Mouse (Mus musculus) heart, embryonic 10.5 days (tissue): ENCODE data around the gene Lsm12. TPM values are rescaled to one million over a fixed set of nuclear protein-coding genes. Genes with fewer than 3 reads are reported as not detected.
A peak's percentile ranks its signal among the peaks of the same experiment; 100 is the strongest.

Source experiments
- DNase-seq: peaks from one replicate; pipeline ENCODE4 v3.0.0-alpha.2; 2017; ENCODE audit warnings: low spot score
- H3K27ac ChIP-seq: fragments of 300-500 bp; sonication (generic); 2 replicates; pipeline ENCODE4 v1.5.1; 2016; ENCODE audit warnings: mild to moderate bottlenecking
- H3K27me3 ChIP-seq: fragments of 300-500 bp; sonication (generic); 2 replicates; pipeline ENCODE4 v1.6.1; 2016; ENCODE audit warnings: mild to moderate bottlenecking; ENCODE audit not compliant: poor library complexity, insufficient read depth, severe bottlenecking
- H3K36me3 ChIP-seq: fragments of 300-500 bp; sonication (generic); 2 replicates; pipeline ENCODE4 v1.6.1; 2016; ENCODE audit warnings: mild to moderate bottlenecking, moderate library complexity
- H3K4me1 ChIP-seq: fragments of 300-500 bp; sonication (generic); 2 replicates; pipeline ENCODE4 v1.6.1; 2016; ENCODE audit warnings: mild to moderate bottlenecking
- H3K4me3 ChIP-seq: fragments of 300-500 bp; sonication (generic); 2 replicates; pipeline ENCODE4 v1.5.1; 2016; ENCODE audit warnings: mild to moderate bottlenecking, moderate library complexity
- H3K9me3 ChIP-seq: fragments of 300-500 bp; sonication (generic); 2 replicates; pipeline ENCODE4 v1.6.1; 2016; ENCODE audit warnings: mild to moderate bottlenecking, moderate library complexity
- WGBS: fragments of 180-500 bp; shearing (Covaris S2); methylation state at CpG from one replicate; pipeline ENCODE4 v1.1.7; 2016; 5-methylcytosine and 5-hydroxymethylcytosine counted together
- polyA plus RNA-seq: library from polyadenylated mRNA; unstranded; fragments of >200 nt; fragmentation: Nextera tagmentation; extraction: Ambion mirVana; gene quantifications from 2 replicates; pipeline ENCODE4 v1.2.1, GENCODE M21; 2016

The Lsm12 gene
- polyA plus RNA-seq, 1 experiment from 2014 or later: 108 TPM

DNA sequence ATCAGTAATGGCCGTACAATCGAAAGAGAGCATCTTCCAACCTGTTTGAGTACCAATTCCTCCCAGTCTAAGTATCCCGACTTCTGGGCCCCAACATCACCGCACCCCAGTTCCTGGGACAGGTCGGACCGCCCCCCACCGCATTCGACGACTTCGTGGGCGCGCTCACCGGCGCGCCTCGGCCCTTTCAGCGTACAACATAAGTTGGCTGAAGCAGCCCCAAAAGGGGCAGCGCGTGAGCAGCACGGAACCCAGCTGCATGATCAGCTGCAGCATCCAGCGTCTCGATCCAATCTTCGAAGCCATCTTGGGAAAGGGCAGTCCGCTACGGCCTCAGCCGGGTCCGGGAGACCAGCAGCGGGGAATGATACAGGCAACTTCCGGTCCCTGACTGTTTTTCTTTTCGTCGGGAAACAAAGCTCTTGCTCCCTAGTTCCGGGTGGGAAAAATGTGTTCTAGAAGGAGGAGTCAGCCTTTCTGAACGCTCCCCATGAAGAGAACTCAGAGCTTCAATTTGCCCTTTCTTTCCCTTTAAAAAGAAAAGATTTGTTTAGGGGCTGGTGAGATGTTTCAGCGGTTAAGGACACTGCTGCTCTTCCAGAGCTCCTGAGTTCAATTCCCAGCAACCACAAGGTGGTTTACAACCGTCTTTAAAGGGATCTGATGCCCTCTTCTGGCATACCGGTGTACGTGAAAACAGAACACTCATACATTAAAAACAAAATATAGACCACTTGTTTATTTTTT is 28.9 kb downstream of the Lsm12 start, which contains the start of gene Tmem101:
TSS of gene Tmem101 (minus strand) at position 366 of the 747 bp plus-strand sequence.
- Histone ChIP-seq H3K36me3 (peaks cover 31% of the 10 kb centered on the region), H3K27ac (peak within 1 kb of the TSS; percentile 90), H3K4me1 (peaks cover 12% of the 10 kb centered on the region), H3K27me3 (no peaks in the 10 kb centered on the region), H3K9me3 (no peaks in the 10 kb centered on the region), H3K4me3 (peak within 1 kb of the TSS; percentile 86)
- peak; percentile 95 for DNase-seq
- under 1% methylated on average over 37 of the region's 37 CpGs for WGBS

- WGBS: 10% methylated on average over 34 of the region's 34 CpGs
- Histone ChIP-seq H3K4me3 (peak overlapping the region; percentile 56), H3K36me3 (peaks cover 1% of the 10 kb centered on the region; the same call in 1 of the 2 replicates), H3K9me3 (no peaks in the 10 kb centered on the region), H3K27me3 (peaks cover 75% of the 10 kb centered on the region), H3K27ac (peak overlapping the region; percentile 36; the same call in 1 of the 2 replicates), H3K4me1 (peaks cover 33% of the 10 kb centered on the region)
- peak; percentile 75 for DNase-seq
Measured at GRCm38 (mm10) chr11:102147213-102147989, 37.7 kb downstream of the Lsm12 start.

DNA sequence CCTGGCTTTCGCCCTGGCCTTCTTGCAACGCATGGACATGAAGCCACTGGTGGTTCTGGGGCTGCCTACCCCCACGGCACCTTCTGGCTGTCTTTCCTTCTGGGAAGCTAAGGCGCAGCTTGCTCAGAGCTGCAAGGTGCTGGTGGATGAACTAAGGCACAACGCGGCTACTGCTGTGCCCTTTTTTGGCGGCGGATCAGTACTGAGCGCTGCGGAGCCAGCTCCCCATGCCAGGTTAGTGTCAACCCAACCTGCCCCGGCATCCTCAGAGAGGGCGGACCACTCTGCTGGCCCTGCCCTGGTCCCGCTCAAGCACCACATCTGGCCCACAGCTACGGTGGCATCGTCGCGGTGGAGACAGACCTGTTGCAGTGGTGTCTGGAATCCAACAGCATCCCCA is 38.6 kb downstream of the Lsm12 start:
- 7% methylated on average over 17 of the region's 17 CpGs for WGBS
- Histone ChIP-seq H3K36me3 (no peaks in the 10 kb centered on the region), H3K4me1 (peaks cover 33% of the 10 kb centered on the region), H3K4me3 (peak overlapping the region; percentile 56), H3K9me3 (no peaks in the 10 kb centered on the region), H3K27ac (peak overlapping the region; percentile 30; the same call in 1 of the 2 replicates), H3K27me3 (peaks cover 75% of the 10 kb centered on the region)
- DNase-seq: no peak

GRCm38 (mm10) chr11:102146005-102146404 is 39.1 kb downstream of the Lsm12 start:
- no peak for DNase-seq
- WGBS: 2% methylated on average over 16 of the region's 16 CpGs
- peaks cover 75% of the 10 kb centered on the region for H3K27me3 ChIP-seq
- no peaks in the 10 kb centered on the region for H3K9me3 ChIP-seq
- 0 out of 2 replicates have a peak overlapping the region, but pooled peaks have one; percentile 30 for H3K27ac ChIP-seq
- peaks cover 33% of the 10 kb centered on the region for H3K4me1 ChIP-seq
- no peaks in the 10 kb centered on the region for H3K36me3 ChIP-seq
- peak overlapping the region; percentile 56 for H3K4me3 ChIP-seq

DNA sequence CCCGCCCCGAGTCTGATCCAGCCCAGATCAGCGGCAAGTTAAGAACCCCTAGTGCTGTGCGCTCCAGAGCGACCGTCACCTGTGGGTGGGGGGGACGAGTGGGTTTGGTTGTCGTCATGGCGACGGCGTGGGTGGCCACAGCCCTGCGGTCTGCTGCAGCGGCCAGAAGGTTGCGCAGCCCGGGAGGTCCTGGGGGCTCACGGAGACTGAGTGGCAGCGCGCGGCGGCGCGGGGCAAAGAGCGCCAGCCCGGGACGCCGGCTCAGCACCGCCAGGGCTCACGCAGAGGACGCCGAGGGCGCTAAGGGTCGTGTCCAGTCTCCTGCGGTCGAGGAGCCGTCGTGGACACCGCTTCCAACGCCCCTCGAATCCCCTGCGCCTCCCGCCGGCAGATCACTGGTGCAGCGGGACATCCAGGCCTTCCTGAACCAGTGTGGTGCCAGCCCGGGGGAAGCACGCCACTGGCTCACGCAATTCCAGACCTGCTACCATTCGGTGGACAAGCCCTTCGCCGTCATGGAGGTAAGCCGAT is 39.6 kb downstream of the Lsm12 start, which contains the start of gene Nags:
TSS of gene Nags (plus strand) at position 43 of the 531 bp plus-strand sequence.
- peak within 1 kb of the TSS; percentile 47; the same call in 1 of the 2 replicates for H3K27ac ChIP-seq
- no peaks in the 10 kb centered on the region for H3K9me3 ChIP-seq
- peak within 1 kb of the TSS; percentile 56 for H3K4me3 ChIP-seq
- 2% methylated on average over 50 of the region's 50 CpGs for WGBS
- no peaks in the 10 kb centered on the region for H3K36me3 ChIP-seq
- peaks cover 33% of the 10 kb centered on the region for H3K4me1 ChIP-seq
- H3K27me3 ChIP-seq: peaks cover 75% of the 10 kb centered on the region
- no peak for DNase-seq

DNA sequence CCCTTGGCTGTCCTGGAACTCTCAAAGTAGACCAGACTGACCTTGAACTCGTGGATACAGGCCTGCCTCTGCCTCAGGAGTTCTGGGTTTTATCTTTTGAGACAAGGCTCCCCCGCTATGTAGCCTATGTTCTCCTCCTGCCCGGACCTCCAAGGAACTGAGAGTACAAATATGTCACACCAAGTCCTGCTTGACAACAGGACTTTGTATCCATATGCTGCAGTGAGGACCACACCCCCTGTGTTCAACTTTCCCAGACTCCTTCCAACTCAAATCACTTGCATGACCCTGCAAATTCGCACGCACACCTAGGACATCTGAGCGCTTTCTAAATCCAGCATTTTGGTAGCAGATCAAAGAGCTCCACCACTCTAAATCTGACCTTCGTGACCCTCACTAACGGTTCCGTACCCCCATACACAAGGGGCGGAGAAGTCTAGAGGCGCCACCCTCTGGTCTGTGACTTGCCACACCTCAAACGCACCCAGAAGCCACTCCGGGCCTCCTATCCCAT is 40.1 kb downstream of the Lsm12 start:
- peak overlapping the region; percentile 56 for H3K4me3 ChIP-seq
- H3K27me3 ChIP-seq: peaks cover 75% of the 10 kb centered on the region
- H3K9me3 ChIP-seq: no peaks in the 10 kb centered on the region
- DNase-seq: no peak
- 20% methylated on average over 13 of the region's 13 CpGs for WGBS
- H3K36me3 ChIP-seq: no peaks in the 10 kb centered on the region
- H3K4me1 ChIP-seq: peaks cover 33% of the 10 kb centered on the region
- H3K27ac ChIP-seq: 0 out of 2 replicates have a peak overlapping the region, but pooled peaks have one; percentile 47

- H3K27me3 ChIP-seq: peaks cover 61% of the 10 kb centered on the region
- no peak overlapping the region for H3K4me3 ChIP-seq
- no peak overlapping the region for H3K27ac ChIP-seq
Measured at GRCm38 (mm10) chr11:102142355-102142754, 42.7 kb downstream of the Lsm12 start.

DNA sequence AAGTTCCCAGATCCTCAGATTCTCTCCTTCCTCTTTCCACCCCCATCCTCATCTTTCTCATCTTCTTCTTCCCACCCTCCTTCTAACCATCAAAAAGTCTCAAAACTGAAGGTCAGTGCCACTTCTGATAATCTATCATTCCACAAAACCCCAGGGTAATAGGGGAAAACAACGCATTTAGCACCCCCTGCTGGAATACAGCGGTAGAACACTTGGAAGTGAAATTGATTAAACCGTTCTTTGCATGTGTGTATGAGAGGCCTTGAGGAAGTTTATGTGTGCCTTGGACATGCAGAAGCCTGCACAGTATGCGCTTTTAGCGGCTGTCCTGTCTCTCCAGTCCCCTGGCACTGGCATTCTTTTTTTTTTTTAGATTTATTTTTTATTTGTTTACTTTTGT is 44.6 kb downstream of the Lsm12 start:
- Histone ChIP-seq H3K4me3 (no peak overlapping the region), H3K27ac (no peak overlapping the region), H3K36me3 (no peaks in the 10 kb centered on the region), H3K4me1 (peaks cover 13% of the 10 kb centered on the region), H3K27me3 (peaks cover 53% of the 10 kb centered on the region), H3K9me3 (no peaks in the 10 kb centered on the region)
- 3% methylated on average over 5 of the region's 5 CpGs for WGBS
- no peak for DNase-seq

More at GRCm38 (mm10) chr11:102142355-102142754, 42.7 kb downstream of the Lsm12 start:
- peaks cover 28% of the 10 kb centered on the region for H3K4me1 ChIP-seq
- DNase-seq: no peak
- no peaks in the 10 kb centered on the region for H3K9me3 ChIP-seq
- H3K36me3 ChIP-seq: no peaks in the 10 kb centered on the region
- 74% methylated on average over 7 of the region's 7 CpGs for WGBS

GRCm38 (mm10) chr11:102138447-102138740 is 46.7 kb downstream of the Lsm12 start:
- DNase-seq: peak; percentile 87
- Histone ChIP-seq H3K9me3 (no peaks in the 10 kb centered on the region), H3K27me3 (peaks cover 44% of the 10 kb centered on the region), H3K4me3 (peak overlapping the region; percentile 47), H3K36me3 (no peaks in the 10 kb centered on the region), H3K4me1 (peaks cover 14% of the 10 kb centered on the region), H3K27ac (no peak overlapping the region)
- 1% methylated on average over 18 of the region's 18 CpGs for WGBS

GRCm38 (mm10) chr11:102137625-102138446 is 47.3 kb downstream of the Lsm12 start:
- no peaks in the 10 kb centered on the region for H3K36me3 ChIP-seq
- WGBS: 44% methylated on average over 13 of the region's 13 CpGs
- peak overlapping the region; percentile 47 for H3K4me3 ChIP-seq
- no peaks in the 10 kb centered on the region for H3K9me3 ChIP-seq
- no peak for DNase-seq
- peaks cover 14% of the 10 kb centered on the region for H3K4me1 ChIP-seq
- peaks cover 38% of the 10 kb centered on the region for H3K27me3 ChIP-seq
- no peak overlapping the region for H3K27ac ChIP-seq

GRCm38 (mm10) chr11:102134516-102134915 is 50.6 kb downstream of the Lsm12 start:
- no peak overlapping the region for H3K4me3 ChIP-seq
- peaks cover 40% of the 10 kb centered on the region for H3K27me3 ChIP-seq
- H3K27ac ChIP-seq: no peak overlapping the region
- WGBS: 27% methylated on average over 4 of the region's 4 CpGs
- H3K36me3 ChIP-seq: no peaks in the 10 kb centered on the region
- DNase-seq: no peak
- H3K9me3 ChIP-seq: no peaks in the 10 kb centered on the region
- H3K4me1 ChIP-seq: peaks cover 21% of the 10 kb centered on the region

DNA sequence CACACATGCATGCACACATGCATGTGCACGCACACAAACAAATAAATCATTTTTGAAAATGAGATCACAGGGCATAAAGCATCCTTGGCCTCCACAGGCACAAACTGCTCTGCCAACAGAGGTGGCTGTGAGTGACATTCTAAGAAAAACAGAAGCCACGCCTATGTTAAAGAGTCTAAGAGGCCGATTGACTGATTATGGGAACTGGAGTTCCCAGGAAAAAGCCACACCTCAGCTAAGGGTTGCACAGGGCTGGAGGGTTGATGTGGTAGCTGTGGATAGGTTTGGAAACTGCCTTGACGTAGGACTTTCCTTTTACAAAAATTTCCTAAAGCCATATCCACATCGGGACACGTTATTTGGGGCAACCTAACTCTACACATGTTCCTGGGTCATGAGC is 67.7 kb downstream of the Lsm12 start:
- Histone ChIP-seq H3K27me3 (peaks cover 11% of the 10 kb centered on the region; the same call in 1 of the 2 replicates), H3K27ac (no peak overlapping the region), H3K36me3 (no peaks in the 10 kb centered on the region), H3K4me3 (no peak overlapping the region), H3K9me3 (no peaks in the 10 kb centered on the region), H3K4me1 (0 out of 2 replicates have a peak, but pooled peaks cover 2% of the 10 kb centered on the region)
- no peak for DNase-seq
- 73% methylated on average over 6 of the region's 6 CpGs for WGBS
